Mouse (Mus musculus) mouse trophoblast stem cell (cell line): ENCODE results near the gene Fam78a.

Source experiments
- in situ Hi-C, 2 experiments: fragments of 300-500 bp; cut with MseI, MboI; formaldehyde crosslinking; loops; 2 replicates in 1 of 2; 3 replicates in 1 of 2; pipeline ENCODE4 v1.15.1; 2025

Gene Fam78a

DNA sequence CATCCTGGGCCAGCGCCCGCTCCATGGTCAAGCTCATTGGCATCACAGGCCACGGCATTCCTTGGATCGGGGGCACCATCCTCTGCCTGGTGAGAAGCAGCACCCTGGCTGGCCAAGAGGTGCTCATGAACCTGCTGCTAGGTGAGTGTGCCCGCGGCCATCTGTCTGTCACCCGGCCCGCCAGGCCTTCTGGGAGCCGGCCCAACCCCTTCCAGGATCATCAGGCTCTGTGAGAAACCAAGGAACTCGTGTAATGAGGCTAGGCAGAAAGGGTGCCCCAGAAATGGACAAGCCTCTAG lies 11.4 kb upstream of the Fam78a start:
- in situ Hi-C loops, result no loop called here

DNA sequence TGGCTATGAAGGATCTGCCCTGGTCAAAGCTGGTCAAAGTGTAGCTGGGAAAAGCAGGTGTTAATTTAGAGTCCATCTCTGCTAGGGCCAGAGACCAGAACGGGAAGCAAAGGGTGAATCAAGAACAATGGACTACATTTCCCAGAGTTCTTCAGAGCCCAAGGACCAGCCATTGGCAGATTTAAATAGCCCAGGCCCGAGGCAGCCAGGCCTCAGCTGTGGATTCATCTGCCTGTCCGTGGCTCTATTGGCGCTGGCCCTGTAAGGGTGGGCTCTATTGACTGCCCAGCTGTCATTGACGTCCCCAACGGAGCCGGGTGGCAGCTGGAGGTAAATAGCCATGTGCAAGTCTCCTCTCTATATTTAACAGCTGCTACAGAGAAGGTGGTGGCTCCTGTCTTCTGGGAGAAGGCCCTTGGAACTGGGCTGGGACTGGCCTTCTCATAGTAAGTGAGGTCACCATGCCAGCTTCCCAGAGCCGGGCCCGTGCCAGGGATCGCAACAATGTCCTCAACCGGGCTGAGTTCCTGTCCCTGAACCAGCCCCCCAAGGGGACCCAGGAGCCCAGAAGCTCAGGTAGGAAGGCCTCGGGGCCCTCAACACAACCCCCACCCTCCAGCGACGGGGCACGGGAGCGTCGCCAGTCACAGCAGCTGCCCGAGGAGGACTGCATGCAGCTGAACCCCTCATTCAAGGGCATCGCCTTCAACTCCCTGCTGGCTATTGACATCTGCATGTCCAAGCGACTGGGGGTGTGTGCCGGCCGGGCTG lies 10.9 kb upstream of the Fam78a start, which contains the start of gene Plpp7:
Gene Plpp7 (plus strand): TSS at position 178 of the 771 bp plus-strand sequence.
- in situ Hi-C loops, result no loop called here

DNA sequence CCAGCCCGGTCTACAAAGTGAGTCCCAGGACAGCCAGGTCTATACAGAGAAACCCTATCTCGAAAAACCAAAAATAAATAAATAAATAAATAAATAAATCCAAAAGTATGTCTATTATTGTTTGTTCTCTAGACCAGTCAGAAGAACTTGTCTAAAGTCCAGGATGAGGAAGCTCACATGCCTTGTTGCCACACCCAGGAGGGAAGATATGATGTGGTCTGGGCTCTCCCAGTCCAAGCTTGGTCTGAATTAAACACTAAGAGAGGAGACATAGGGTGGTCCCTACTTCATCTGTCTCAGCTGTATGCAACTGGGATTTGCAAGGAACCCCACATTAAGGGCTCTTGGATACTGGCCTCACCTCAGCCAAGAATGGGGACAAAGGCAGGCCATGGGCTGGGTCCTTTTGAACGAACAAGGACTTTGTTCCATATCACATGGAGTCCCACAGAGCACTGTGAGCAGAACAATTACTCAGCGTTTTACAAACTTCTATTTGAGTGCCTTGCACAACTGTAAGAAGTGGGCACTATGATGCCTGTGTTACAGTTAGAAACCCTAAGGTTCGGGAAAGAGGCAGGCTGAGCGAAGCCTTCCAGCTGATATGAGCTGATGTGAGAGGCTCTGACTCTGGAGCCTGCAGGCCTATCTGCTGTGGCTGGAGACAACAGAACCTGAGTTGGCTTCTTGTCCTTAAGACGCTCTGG lies 9.5 kb upstream of the Fam78a start:
- in situ Hi-C loops, result no loop called here

DNA sequence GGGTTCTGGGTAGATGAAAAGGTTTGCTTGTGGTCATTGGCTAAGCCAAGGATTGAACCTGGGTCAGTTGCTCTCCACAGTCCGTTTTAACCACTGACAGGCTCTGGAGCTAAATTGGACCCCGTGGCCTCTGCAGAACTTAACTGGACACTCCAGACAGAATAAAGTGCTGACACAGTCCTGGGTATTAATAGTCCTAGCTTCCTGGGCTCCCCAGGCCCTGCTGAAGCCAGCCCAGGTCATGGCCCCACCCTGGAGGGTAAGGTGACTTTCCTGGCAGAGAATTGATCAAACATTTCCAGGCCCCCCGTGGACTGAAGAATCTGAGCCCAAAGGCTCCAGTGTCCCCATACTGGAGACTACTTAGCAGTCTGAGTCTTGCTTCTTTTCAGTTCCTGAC lies 7.3 kb upstream of the Fam78a start:
- in situ Hi-C loops, result no loop called here

DNA sequence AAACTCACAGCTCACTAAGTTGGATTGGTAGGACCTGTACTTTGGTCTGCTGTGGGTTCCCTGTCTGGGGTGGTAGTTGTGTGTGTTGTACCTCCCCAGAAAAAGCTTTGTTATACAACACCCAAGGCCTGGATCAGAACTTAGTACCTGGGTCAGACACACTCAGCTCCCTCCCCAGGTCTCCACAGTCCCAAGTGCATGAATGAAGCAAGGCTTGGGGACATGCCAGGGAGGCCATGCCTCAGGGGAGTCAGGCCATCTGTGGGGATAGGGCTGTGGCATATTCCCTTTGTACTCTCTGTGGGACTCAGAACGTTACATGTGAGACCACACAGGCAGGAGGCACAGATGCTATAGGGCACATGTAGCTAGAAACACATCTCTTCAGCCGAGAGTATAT lies 5.5 kb upstream of the Fam78a start:
- in situ Hi-C loops, result no loop called here

DNA sequence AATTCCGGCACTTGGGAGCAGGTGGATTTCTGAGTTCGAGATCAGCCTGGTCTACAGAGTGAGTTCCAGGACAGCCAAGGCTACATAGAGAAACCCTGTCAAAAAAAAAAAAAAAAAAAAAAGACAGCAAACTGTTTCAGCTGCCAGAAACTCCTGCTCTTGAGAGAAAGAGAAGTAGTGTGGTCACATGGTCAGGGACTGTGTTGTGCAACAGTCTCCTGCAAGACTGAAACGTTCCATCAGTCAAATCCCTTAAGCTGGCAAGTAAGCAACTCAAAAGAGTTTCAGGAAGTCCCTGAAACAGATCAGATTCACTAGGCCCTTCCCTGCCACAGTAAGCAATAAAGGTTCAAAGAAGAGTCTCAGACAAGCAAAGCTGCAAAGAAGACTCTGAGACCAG lies 4.9 kb upstream of the Fam78a start:
- in situ Hi-C loops, result no loop called here

DNA sequence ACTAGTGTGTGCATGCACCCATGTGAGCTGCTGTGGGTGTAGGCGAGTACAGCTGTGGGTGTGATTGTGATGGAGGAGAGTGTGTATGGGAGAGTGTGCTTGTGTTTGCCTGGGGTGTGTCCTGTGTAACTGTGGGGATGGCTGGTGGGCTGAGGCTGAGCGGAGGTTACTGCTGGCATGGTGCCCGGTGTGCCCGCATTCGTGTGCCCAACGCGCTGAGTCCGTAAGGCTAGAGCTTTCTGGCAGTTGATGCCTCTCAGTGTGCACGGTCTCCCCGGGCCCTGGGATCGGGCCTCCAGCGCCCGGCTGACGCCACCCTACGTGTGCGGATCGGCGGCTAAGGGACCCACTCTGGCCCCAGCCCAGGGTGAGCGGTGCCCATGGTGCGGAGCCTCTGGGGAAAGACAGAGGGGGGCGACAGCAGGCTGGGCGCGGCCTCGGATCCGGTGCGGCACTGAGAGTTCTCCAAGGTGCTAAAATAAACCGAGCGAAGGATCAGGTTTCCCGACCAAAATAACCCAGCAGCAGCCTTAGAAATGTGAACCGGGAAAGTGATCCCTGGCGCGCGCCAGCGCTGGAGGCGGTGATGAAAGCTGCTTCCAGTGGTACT lies 3.8 kb upstream of the Fam78a start:
- in situ Hi-C loops, result no loop called here

DNA sequence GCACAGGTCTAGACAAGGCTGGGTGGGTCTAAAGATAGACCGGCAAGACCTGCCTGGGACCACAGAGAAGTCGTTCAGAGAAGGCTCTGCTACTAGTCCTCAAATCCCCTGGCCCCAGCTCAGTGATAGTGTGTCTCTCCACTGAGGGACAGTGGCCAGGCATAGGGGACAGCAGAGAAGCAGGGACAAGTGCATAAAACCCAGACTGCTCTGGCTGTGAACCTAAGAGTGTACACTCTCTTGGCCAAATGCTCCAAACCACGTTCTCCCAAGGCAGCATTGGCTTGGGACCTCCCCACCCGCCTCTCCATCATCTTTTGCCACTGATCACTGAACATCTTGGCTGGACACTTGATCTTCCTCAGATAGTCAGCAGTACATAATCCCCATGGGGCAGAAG lies 2.9 kb upstream of the Fam78a start:
- in situ Hi-C loops, result no loop called here

DNA sequence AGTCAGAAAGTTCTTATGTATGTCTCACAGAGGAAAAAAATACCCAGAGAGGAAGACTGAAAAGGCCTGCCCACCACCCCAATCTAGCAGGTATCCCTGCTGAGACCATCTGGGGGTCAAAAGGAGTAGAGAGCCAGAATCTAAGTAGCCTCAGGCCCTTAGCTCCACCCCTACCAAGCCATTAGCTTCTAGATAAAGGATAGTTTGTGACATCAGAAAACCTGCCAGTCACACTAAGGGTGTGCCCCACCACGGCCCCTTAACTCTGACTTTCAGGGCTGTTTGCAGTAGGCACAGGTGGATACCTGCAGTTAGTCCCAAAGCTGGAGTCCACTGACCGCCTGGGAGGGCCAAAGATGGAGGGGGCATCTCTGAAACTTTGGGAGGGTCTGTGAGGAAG lies 574 bp upstream of the Fam78a start:
- in situ Hi-C loops, result no loop called here

DNA sequence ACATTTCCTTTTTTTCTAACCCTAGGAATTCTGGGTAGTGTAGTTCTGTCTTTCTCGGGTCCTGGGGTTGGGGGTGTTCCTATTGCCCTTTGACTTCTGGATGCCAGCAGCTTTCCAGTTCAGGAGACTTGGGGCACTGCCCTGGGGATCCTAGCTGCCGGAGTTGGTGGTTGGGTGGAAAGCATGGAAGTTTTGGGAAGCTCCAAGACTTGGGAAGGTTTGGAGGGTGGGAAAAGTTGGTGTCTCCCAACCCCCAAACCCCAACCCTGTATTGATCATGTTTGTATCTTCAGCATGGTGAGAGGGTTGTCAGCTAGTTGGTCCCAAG lies 179 bp upstream of the Fam78a start:
- in situ Hi-C loops, result no loop called here

DNA sequence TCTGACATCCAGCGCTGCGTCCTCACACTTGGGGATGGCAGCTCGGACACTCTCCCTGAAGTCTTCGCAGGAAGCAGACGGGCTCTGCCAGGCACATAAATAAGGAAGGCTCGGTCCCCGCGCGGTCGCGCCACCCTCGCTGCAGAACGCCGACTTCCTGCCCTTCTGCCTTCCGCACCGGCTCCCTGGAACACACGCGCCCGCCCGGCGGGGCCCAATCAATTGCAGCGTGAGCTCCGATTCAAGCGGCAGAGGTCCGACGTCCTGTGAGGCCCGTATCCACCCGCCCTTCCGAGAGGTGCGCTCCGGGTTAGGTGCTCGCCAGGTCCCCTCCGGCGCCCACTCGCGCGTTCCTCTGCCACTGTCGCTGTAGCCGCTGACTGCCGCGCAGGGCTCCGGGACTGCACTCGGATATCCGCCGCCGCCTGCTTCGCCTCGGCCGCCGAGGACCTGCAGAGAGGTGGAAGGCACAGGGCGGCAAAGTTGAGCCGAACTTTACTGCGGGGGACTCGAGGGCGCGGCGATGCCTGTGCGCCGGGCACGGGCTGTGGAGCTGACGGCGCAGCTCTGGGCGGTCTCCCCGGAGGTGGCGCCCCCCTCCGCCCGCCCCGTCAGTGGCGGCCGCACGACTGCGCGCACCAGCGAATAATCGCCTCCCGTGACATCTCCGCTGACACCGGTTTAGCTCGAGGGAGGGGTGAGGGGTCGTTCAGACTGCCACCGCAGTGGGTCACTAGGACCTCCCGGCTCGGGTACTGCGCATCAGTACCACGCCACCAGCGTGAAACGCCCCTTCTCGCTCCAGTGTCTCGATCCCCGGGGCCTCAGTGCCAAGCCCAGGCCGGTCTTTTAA lies 1.3 kb downstream of the Fam78a start:
- in situ Hi-C loops, result no loop called here

DNA sequence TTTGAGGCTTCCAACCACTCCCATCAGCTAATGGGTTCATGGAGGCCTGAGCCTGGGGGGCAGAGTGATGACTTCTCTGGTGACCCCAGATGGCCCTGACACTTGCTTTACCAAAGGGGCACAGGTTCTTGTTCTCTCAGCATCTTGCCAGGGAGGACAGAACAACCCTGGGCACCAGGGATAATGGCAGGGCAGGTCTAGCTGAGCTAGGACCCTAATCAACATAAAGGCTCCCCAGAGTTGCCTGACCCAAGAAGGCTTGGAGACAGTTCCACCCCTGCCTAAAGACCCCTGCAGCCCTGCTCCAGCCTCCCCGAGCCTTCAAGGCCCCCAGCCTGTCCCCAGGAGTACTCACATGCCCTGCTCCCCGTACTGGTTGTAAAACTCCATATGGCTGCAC lies 2.4 kb downstream of the Fam78a start:
- in situ Hi-C loops, result no loop called here

DNA sequence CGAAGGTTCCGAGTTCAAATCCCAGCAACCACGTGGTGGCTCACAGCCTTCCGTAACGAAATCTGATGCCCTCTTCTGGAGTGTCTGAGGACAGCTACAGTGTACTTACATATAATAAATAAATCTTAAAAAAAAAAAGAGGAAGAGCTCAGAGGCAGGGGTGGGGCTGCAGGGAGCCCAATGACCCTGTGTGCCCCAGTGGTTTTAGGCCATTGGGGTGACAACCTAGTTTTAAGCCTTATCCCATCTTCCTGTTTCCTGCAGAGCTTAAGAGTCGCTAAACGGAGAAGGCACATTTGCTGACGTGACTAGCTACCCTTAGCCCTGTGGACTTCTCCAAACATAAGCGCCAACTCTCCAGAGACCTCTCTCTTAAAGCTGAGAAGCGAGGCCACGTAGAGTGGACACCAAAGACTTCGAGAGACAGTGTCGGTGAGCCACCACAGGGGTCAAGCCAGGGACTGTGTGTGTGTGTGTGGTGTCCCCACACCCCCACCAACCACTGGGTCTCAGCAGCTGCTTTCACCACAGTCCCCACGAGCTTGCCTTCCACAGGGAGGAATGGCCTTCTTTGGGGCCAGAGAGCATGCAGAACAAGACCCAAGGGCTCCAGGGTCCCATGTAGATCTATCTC lies 3.2 kb downstream of the Fam78a start:
- in situ Hi-C loops, result no loop called here

DNA sequence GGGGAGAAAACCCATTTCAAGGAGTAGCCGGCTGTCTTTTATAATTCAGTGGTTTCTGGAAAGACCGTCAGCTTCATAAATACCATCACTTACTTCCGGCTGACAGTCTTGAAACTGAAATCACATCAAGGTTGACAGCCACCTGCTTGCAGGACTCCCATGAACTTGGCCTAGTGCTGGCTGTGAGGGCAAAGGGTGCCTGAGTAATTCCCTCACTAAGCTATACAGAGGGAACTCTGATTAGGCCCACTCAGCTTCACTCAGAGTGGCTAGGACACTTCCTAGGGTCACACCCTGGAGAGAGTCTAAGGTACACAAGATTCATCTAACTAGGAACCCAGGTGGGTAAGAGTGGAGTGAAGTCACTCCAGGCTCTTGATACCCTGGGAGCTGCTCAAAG lies 4.0 kb downstream of the Fam78a start:
- in situ Hi-C loops, result no loop called here

DNA sequence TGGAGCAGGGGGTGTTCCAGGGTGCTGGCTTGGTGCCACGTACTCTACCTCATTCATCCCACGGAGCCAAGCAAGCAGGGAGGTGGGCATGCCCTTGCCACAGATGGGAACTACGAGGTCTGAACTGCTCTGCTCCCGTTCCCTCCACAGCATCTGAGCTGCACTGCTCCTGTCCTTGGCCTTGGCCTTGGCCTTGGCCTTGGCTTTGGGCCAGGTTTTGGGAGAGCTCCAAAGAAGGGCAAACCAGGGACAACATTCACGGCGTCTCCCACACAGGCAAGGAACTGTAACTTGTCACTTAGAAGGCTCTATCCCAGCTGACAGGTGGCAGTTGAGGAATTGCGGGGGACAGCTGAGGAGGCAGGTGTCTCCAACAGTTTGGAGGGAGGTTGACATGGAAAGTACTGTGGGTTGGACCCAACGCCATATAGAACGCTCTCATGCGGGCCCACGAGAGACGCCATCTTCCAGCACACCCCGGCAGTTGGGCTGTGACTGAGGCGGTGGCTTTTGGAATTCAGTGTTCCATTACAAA lies 5.4 kb downstream of the Fam78a start:
- in situ Hi-C loops, result no loop called here

DNA sequence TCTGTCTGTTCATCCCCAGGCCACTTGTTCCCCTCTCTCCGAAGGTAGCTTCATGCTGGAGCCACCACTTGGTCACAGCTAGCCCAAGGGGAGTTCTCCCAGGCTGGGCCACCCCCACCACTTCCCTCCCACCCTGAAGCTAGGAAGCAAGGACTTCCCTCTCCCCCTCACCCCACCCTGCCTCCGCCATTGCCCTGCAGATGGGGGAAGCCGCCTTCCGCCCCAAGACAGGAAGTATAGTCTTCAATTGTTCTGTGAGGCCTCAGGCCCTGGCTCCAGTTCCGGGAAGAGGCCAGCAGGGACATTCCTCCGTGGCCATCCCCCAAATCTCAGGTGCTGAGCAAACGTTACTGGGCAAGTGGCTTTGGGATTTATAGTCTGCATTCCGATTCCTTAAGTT lies 6.1 kb downstream of the Fam78a start:
- in situ Hi-C loops, result no loop called here

DNA sequence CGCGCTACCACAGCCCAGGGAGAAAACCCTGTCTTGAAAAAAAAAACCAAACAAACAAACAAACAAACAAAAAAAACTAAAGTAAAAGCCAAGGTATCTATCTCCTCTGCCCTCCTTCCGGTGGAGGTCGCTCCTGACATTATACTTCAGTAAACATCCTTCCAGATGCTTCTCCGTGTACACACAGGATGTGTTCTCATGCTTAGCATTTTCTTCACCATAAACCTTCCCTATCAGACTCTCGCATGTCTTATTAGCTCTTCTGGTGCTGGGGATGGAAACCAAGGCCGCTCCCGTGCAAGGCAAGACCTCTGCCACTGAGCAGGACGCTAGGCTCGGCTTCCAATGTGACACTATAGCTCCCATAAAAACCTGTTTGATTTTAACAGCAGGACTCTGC lies 6.9 kb downstream of the Fam78a start:
- in situ Hi-C loops, result no loop called here

DNA sequence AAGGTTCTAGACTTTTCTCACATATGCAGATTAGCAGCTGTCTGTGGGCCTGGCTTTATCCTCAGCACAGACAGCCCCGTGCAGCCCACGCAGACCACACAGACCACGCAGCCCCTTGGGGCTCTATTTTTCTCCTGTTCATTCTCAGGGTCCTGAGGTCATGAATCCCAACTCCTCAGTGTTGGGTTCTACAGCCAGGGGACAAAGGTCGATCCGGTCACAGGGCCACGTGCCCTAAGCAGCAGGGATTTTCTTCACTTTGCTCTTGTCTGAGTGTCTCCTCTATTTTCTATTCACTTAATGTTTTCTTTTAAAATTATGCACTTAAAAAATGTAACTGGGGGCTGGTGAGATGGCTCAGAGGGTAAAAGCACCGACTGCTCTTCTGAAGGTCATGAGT lies 9.3 kb downstream of the Fam78a start:
- in situ Hi-C loops, result no loop called here

DNA sequence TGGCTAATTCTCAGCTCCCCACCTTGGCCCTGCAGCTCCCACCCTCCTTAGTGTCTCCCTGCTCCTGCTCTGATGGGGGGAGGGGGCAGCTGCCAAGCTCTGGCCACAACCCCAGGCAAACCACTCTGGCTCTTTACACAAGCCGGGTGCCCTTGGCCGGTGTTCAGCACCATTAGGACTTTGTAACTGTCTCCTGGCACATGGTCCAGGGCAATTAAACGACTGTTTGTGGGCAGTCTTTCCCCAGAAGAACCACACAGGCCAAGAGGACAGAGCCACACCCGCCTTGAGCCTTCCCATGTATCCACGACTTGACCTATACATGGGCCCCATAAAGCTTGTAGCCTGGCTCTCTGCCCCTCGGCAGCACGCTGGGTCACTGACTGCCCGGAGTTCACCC lies 10.3 kb downstream of the Fam78a start:
- in situ Hi-C loops, result no loop called here

DNA sequence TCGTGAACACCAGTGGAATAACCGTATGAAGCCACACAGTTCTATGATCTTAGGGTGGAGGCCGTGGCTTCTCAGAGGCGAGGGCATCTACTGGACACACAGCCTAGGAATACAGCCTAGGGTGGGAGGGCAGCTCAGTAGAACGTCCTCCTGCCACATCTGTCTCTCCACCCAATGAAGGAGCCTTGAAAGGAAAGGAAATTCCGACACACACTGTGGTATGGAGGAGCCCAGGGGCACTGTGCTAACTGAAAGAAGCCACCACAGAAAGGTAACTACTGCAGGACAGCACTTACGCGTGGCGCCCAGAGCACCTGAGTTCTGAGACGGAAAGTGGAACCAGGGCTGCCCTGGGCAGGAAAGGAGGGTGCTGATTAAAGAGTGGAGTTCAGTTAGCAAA lies 13.9 kb downstream of the Fam78a start:
- in situ Hi-C loops, result no loop called here

DNA sequence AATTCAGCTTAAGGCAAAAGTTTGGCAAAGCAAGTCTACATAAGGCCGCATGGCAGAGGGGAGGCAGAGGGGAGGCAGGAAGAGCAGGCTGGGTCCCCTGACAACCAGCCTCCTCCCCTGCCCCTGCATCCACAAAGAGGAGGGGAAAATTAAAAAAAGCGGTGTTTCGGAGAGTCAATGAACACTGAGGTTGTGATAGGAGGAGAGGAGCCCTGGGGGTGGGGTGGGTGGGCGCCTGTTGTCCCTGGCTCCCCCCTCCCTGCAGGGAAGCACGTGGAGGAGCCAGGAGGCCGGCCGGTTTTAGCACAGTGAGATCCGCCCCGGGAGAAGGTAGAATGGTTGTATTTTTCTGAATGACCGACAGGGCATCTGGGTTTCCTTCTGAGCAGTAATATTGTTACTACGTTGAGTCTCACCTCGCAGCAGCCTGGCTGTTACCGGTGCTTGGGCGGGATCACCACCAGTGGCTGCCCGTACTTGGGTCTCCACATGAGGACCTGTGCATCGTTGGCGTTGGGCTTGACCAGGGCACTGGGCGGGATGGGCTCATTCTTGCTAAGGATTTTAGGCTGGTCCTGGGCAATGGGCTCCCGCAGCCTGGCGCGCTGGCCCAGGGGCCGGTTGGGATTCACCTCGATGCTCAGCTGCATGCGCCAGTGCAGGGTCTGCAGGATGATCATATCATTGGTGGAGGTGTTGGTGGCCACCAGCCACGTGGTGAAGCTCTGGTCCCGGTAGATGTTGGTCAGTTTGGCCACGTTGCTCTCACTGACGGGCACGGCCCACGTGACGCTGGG lies 15.6 kb downstream of the Fam78a start:
- in situ Hi-C loops, result no loop called here
